Mouse (Mus musculus) heart, postnatal 0 days (tissue): ENCODE results near the gene Cldn19.

Experiments used
- CTCF ChIP-seq: IDR thresholded peaks from 2 replicates; pipeline ENCODE4 v1.5.1; 2016; ENCODE audit warnings: antibody characterized with exemption, control low read depth, low read depth
- EP300 ChIP-seq: IDR thresholded peaks from 2 replicates; pipeline ENCODE4 v1.6.1; 2016; ENCODE audit warnings: antibody characterized with exemption, low read depth

GRCm38 (mm10) chr4:119274627-119275026 is 19.4 kb downstream of the Cldn19 start:
- TF ChIP-seq CTCF (no peak), EP300 (no peak)
